Mouse (Mus musculus) embryonic facial prominence, embryonic 13.5 days (tissue): ENCODE measurements at regions not wholly inside any gene's neighbourhood (a gene's known extent, or its start where the extent isn't known, plus 50 kb on each side); places are given as distances from the start of the nearest gene placed in this dataset.

Experiments used
- ATAC-seq: fragments of 200-750 bp; cut with Nextera tagmentation; 2 replicates; pipeline ENCODE4 v1.8.0; 2017; ENCODE audit warnings: low read depth; ENCODE audit not compliant: insufficient number of reproducible peaks, insufficient read depth, low FRiP score, low TSS enrichment
- H3K27ac ChIP-seq: fragments of 300-500 bp; sonication (generic); 2 replicates; pipeline ENCODE4 v1.5.1; 2015; ENCODE audit warnings: moderate library complexity, mild to moderate bottlenecking, inconsistent platforms
- H3K27me3 ChIP-seq: fragments of 300-500 bp; sonication (generic); 2 replicates; pipeline ENCODE4 v1.6.1; 2015; ENCODE audit warnings: mild to moderate bottlenecking, inconsistent platforms
- H3K36me3 ChIP-seq: fragments of 300-500 bp; sonication (generic); 2 replicates; pipeline ENCODE4 v1.6.1; 2015; ENCODE audit warnings: mild to moderate bottlenecking, inconsistent platforms
- H3K4me1 ChIP-seq: fragments of 300-500 bp; sonication (generic); 2 replicates; pipeline ENCODE4 v1.6.1; 2015; ENCODE audit warnings: inconsistent platforms
- H3K4me2 ChIP-seq: fragments of 300-500 bp; sonication (generic); 2 replicates; pipeline ENCODE4 v1.6.1; 2015; ENCODE audit warnings: moderate library complexity, mild to moderate bottlenecking, inconsistent platforms
- H3K4me3 ChIP-seq: fragments of 300-500 bp; sonication (generic); 2 replicates; pipeline ENCODE4 v1.5.1; 2015; ENCODE audit warnings: mild to moderate bottlenecking, inconsistent platforms
- H3K9ac ChIP-seq: fragments of 300-500 bp; sonication (generic); 2 replicates; pipeline ENCODE4 v1.6.1; 2015; ENCODE audit warnings: mild to moderate bottlenecking, inconsistent platforms
- H3K9me3 ChIP-seq: fragments of 300-500 bp; sonication (generic); 2 replicates; pipeline ENCODE4 v1.6.1; 2016; ENCODE audit warnings: inconsistent platforms
- WGBS: fragments of 180-500 bp; shearing (Covaris S2); methylation state at CpG from one replicate; pipeline ENCODE4 v1.1.7; 2015; ENCODE audit warnings: mixed read lengths; 5-methylcytosine and 5-hydroxymethylcytosine counted together

GRCm38 (mm10) chr9:30810843-30811242, 111.4 kb downstream of the Adamts15 start:
- Histone ChIP-seq H3K4me1 (peaks cover 19% of the 10 kb centered on the region), H3K4me2 (no peak overlapping the region), H3K9me3 (no peaks in the 10 kb centered on the region), H3K4me3 (no peak overlapping the region), H3K27ac (no peak overlapping the region), H3K36me3 (no peaks in the 10 kb centered on the region), H3K9ac (no peak overlapping the region), H3K27me3 (no peaks in the 10 kb centered on the region)
- WGBS: 3% methylated on average over 1 of the region's 1 CpGs
- ATAC-seq: no peak

GRCm38 (mm10) chr9:30810290-30810689, 112.0 kb downstream of the Adamts15 start:
- 41% methylated on average over 4 of the region's 4 CpGs for WGBS
- Histone ChIP-seq H3K4me1 (peaks cover 16% of the 10 kb centered on the region), H3K27ac (no peak overlapping the region), H3K9ac (no peak overlapping the region), H3K27me3 (no peaks in the 10 kb centered on the region), H3K9me3 (no peaks in the 10 kb centered on the region), H3K4me3 (no peak overlapping the region), H3K4me2 (no peak overlapping the region), H3K36me3 (no peaks in the 10 kb centered on the region)
- no peak for ATAC-seq

- no peaks in the 10 kb centered on the region for H3K9me3 ChIP-seq
- no peak overlapping the region for H3K4me2 ChIP-seq
- 59% methylated on average over 11 of the region's 11 CpGs for WGBS
- no peaks in the 10 kb centered on the region for H3K36me3 ChIP-seq
- no peak for ATAC-seq
- H3K4me3 ChIP-seq: no peak overlapping the region
- H3K9ac ChIP-seq: no peak overlapping the region
- H3K27me3 ChIP-seq: no peaks in the 10 kb centered on the region
- H3K4me1 ChIP-seq: peaks cover 13% of the 10 kb centered on the region
- no peak overlapping the region for H3K27ac ChIP-seq
Measured at GRCm38 (mm10) chr9:30808863-30809491, 113.3 kb downstream of the Adamts15 start.

- H3K4me3 ChIP-seq: no peak overlapping the region
- H3K4me2 ChIP-seq: no peak overlapping the region
- ATAC-seq: no peak
- H3K27ac ChIP-seq: no peak overlapping the region
- no peak overlapping the region for H3K9ac ChIP-seq
- no peaks in the 10 kb centered on the region for H3K9me3 ChIP-seq
- peaks cover 5% of the 10 kb centered on the region for H3K4me1 ChIP-seq
- H3K27me3 ChIP-seq: no peaks in the 10 kb centered on the region
- no peaks in the 10 kb centered on the region for H3K36me3 ChIP-seq
- 80% methylated on average over 10 of the region's 10 CpGs for WGBS
Measured at GRCm38 (mm10) chr9:30803755-30804532, 118.3 kb downstream of the Adamts15 start.

- Histone ChIP-seq H3K27ac (no peak overlapping the region), H3K4me1 (no peaks in the 10 kb centered on the region), H3K27me3 (no peaks in the 10 kb centered on the region), H3K9ac (no peak overlapping the region), H3K36me3 (no peaks in the 10 kb centered on the region), H3K9me3 (no peaks in the 10 kb centered on the region), H3K4me2 (no peak overlapping the region), H3K4me3 (no peak overlapping the region)
- 80% methylated on average over 3 of the region's 3 CpGs for WGBS
- no peak for ATAC-seq
Measured at GRCm38 (mm10) chr9:30802826-30803225, 119.4 kb downstream of the Adamts15 start.

GRCm38 (mm10) chr9:30794701-30795407, 127.4 kb downstream of the Adamts15 start:
- Histone ChIP-seq H3K27ac (no peak overlapping the region), H3K9me3 (no peaks in the 10 kb centered on the region), H3K36me3 (no peaks in the 10 kb centered on the region), H3K4me2 (no peak overlapping the region), H3K4me1 (peaks cover 9% of the 10 kb centered on the region; the same call in 1 of the 2 replicates), H3K9ac (no peak overlapping the region), H3K4me3 (no peak overlapping the region), H3K27me3 (no peaks in the 10 kb centered on the region)
- no peak for ATAC-seq
- WGBS: 67% methylated on average over 3 of the region's 3 CpGs

GRCm38 (mm10) chr9:30781221-30781620, 141.0 kb downstream of the Adamts15 start:
- Histone ChIP-seq H3K4me3 (no peak overlapping the region), H3K36me3 (no peaks in the 10 kb centered on the region), H3K9ac (no peak overlapping the region), H3K4me2 (no peak overlapping the region), H3K4me1 (0 out of 2 replicates have a peak, but pooled peaks cover 3% of the 10 kb centered on the region), H3K9me3 (no peaks in the 10 kb centered on the region), H3K27ac (no peak overlapping the region), H3K27me3 (no peaks in the 10 kb centered on the region)
- ATAC-seq: no peak
- 91% methylated on average over 2 of the region's 2 CpGs for WGBS

- H3K4me3 ChIP-seq: no peak overlapping the region
- H3K9me3 ChIP-seq: no peaks in the 10 kb centered on the region
- H3K36me3 ChIP-seq: no peaks in the 10 kb centered on the region
- H3K4me2 ChIP-seq: no peak overlapping the region
- no peak overlapping the region for H3K27ac ChIP-seq
- 65% methylated on average over 2 of the region's 2 CpGs for WGBS
- no peak overlapping the region for H3K9ac ChIP-seq
- H3K4me1 ChIP-seq: peaks cover 12% of the 10 kb centered on the region
- H3K27me3 ChIP-seq: no peaks in the 10 kb centered on the region
- ATAC-seq: no peak
Measured at GRCm38 (mm10) chr9:30777816-30778215, 144.4 kb downstream of the Adamts15 start.

- H3K4me2 ChIP-seq: no peak overlapping the region
- no peak overlapping the region for H3K27ac ChIP-seq
- no peaks in the 10 kb centered on the region for H3K27me3 ChIP-seq
- no peak for ATAC-seq
- peaks cover 23% of the 10 kb centered on the region for H3K4me1 ChIP-seq
- no peak overlapping the region for H3K9ac ChIP-seq
- no peaks in the 10 kb centered on the region for H3K9me3 ChIP-seq
- H3K4me3 ChIP-seq: no peak overlapping the region
- H3K36me3 ChIP-seq: no peaks in the 10 kb centered on the region
- WGBS: 43% methylated on average over 6 of the region's 6 CpGs
Measured at GRCm38 (mm10) chr9:30775161-30775560, 147.1 kb downstream of the Adamts15 start.

- no peak overlapping the region for H3K9ac ChIP-seq
- WGBS: 80% methylated on average over 3 of the region's 3 CpGs
- no peak overlapping the region for H3K27ac ChIP-seq
- no peaks in the 10 kb centered on the region for H3K9me3 ChIP-seq
- peaks cover 36% of the 10 kb centered on the region for H3K4me1 ChIP-seq
- no peak overlapping the region for H3K4me2 ChIP-seq
- no peaks in the 10 kb centered on the region for H3K27me3 ChIP-seq
- ATAC-seq: no peak
- H3K4me3 ChIP-seq: no peak overlapping the region
- no peaks in the 10 kb centered on the region for H3K36me3 ChIP-seq
Measured at GRCm38 (mm10) chr9:30772456-30772855, 149.8 kb downstream of the Adamts15 start.

- H3K36me3 ChIP-seq: no peaks in the 10 kb centered on the region
- no peak overlapping the region for H3K4me3 ChIP-seq
- H3K4me1 ChIP-seq: peaks cover 32% of the 10 kb centered on the region
- no peak overlapping the region for H3K27ac ChIP-seq
- H3K9me3 ChIP-seq: no peaks in the 10 kb centered on the region
- no peak overlapping the region for H3K9ac ChIP-seq
- H3K4me2 ChIP-seq: no peak overlapping the region
- no peaks in the 10 kb centered on the region for H3K27me3 ChIP-seq
- ATAC-seq: no peak
- 48% methylated on average over 8 of the region's 8 CpGs for WGBS
Measured at GRCm38 (mm10) chr9:30770436-30771173, 151.6 kb downstream of the Adamts15 start.
